ENCODE assay signal across 19 mouse cellular contexts in genomic region chr4:156209963-156210635, GRCm38 (mm10). TPM values are rescaled to one million over a fixed set of nuclear protein-coding genes. Genes with fewer than 3 reads are reported as not detected.
"Had no signal": no experiment of that assay in that cellular context is flagged by ENCODE, and none has a peak within 500 bp of the region (broad histone marks: within the 10 kb centered on the region; RNA-seq: fewer than 3 reads in every experiment).

No protein-coding gene starts in this region.

- DNase-seq: kidney, adult 18-20 months; kidney, adult 9 months; kidney, postnatal 14 days; kidney, postnatal 4 days; left cerebral cortex, postnatal 4 days; liver, embryonic 13.5 days; lung, adult 18-20 months; lung, postnatal 14 days; thymus, adult 2 months; thymus, postnatal 14 days had no signal

- H3K4me3 ChIP-seq: limb, embryonic 12.5 days; limb, embryonic 15.5 days; liver, embryonic 13.5 days; megakaryocyte, embryonic 14.5 days; midbrain, embryonic 10.5 days; midbrain, embryonic 13.5 days; myocyte; neural tube, embryonic 13.5 days had no signal

- H3K36me3 ChIP-seq: limb, embryonic 12.5 days; limb, embryonic 15.5 days; liver, embryonic 13.5 days; midbrain, embryonic 13.5 days had no signal

- H3K9ac ChIP-seq: limb, embryonic 12.5 days; limb, embryonic 15.5 days; liver, embryonic 13.5 days; midbrain, embryonic 13.5 days; neural tube, embryonic 13.5 days had no signal

- H3K27ac ChIP-seq: limb, embryonic 12.5 days; limb, embryonic 15.5 days; liver, embryonic 13.5 days; midbrain, embryonic 10.5 days; midbrain, embryonic 13.5 days; neural tube, embryonic 13.5 days had no signal

- ATAC-seq: midbrain, embryonic 13.5 days; midbrain, embryonic 16.5 days had no signal

- H3K4me1 ChIP-seq: limb, embryonic 12.5 days; limb, embryonic 15.5 days; liver, embryonic 13.5 days had no signal

- H3K9me3 ChIP-seq: limb, embryonic 12.5 days; limb, embryonic 15.5 days; liver, embryonic 13.5 days; megakaryocyte, embryonic 14.5 days; midbrain, embryonic 10.5 days; midbrain, embryonic 13.5 days; neural tube, embryonic 13.5 days had no signal

- H3K4me2 ChIP-seq: limb, embryonic 12.5 days; limb, embryonic 15.5 days; liver, embryonic 13.5 days; midbrain, embryonic 13.5 days; neural tube, embryonic 13.5 days had no signal

RNA-seq across cellular contexts. Expression of gene Perm1, which starts 5.6 kb away (rescaled TPM):
- polyA plus RNA-seq: liver, embryonic 13.5 days; testis, adult 2 months had no signal

RNA-seq across cellular contexts. Expression of gene Isg15, which starts 9.5 kb away (rescaled TPM):
- total RNA-seq: left cerebral cortex, postnatal 4 days had no signal
